Mouse (Mus musculus): ENCODE results near the gene Olfr1265.

Olfr1265 gene

GRCm38 (mm10) chr2:90035037-90035436 lies at the start of gene Olfr1265:
Gene Olfr1265 (plus strand): TSS chr2:90035337.
- DNase-seq (ENCODE audit: low spot score in 2 of 2): no peak

GRCm38 (mm10) chr2:89990921-89991320 lies 44.2 kb upstream of the Olfr1265 start, which contains the start of gene Olfr1261:
Gene Olfr1261 (plus strand): TSS chr2:89991221.
- DNase-seq (ENCODE audit: low spot score in 2 of 2): no peak

GRCm38 (mm10) chr2:89999845-90000244 lies 35.3 kb upstream of the Olfr1265 start, which contains the start of gene Olfr1262:
Gene Olfr1262 (plus strand): TSS chr2:90000145.
- DNase-seq (ENCODE audit: low spot score in 2 of 2): no peak

- DNase-seq (ENCODE audit: low spot score in 2 of 2): no peak
These were observed 23.3 kb upstream of the Olfr1265 start, which contains the start of gene Olfr1263 for GRCm38 (mm10) chr2:90011831-90012230. Gene Olfr1263 (plus strand): TSS chr2:90012131.

GRCm38 (mm10) chr2:90025477-90025876 lies 9.7 kb upstream of the Olfr1265 start, which contains the start of gene Olfr1264:
Gene Olfr1264 (minus strand): TSS chr2:90025577.
- no peak for DNase-seq (ENCODE audit: low spot score in 2 of 2)

- DNase-seq (ENCODE audit: low spot score in 2 of 2): no peak
These were observed 28.4 kb downstream of the Olfr1265 start, which contains the start of gene Olfr140 for GRCm38 (mm10) chr2:90063494-90063893. Gene Olfr140 (minus strand): TSS chr2:90063594.

- DNase-seq (ENCODE audit: low spot score in 2 of 2): no peak
These were observed 34.9 kb downstream of the Olfr1265 start for GRCm38 (mm10) chr2:90070065-90070464.

Data from spleen, postnatal 10 days (tissue).